8 mouse cellular contexts compared by ENCODE assay signal in the genomic region with DNA sequence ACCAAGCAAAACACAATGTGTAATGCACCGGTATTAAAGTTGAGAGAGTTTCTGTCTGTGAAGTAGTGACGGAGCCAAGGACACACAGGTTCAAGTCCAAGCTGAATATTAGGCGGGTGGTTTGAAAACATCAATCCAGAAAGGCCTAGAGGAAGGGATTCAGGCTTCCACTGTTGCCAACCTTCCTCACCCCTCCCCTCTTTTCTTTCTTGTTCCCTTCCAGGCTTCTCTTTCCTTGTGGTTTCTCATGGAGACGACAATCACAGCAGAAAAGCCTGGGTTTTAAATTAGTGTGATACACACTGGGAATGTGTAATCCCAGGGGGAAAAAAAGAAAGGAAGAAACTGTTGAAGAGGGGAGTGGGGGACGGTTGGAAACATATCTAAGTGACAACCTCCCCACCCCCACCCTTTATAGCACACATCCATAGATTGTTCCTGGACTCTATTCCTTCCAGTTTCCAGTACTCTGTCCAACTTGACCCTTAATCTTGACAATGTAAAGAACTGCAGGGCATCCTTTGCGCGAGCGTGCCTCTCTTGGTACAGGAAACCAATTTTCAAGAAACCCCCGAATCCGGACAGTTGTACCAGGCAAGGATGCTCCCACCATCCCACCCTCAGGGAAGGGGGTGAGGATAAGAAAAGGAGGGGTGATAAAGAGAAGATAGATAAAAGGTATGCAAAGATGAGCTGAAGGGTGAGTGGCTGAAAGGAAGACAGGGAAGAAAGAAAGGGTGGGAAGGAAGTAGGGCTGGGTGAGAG. TPM values are rescaled to one million over a fixed set of nuclear protein-coding genes. Genes with fewer than 3 reads are reported as not detected.
A peak's percentile ranks its signal among the peaks of the same experiment; 100 is the strongest.
DNase-seq lines count a peak whose midpoint lies in the region; ATAC-seq lines count a peak whose summit lies in the region.

No protein-coding gene starts in this region.

- no peak overlapping the region for H3K27ac ChIP-seq in kidney, embryonic 16.5 days (ENCODE audit: low read length)
- peak overlapping the region; percentile 94 for H3K27ac ChIP-seq in midbrain, embryonic 12.5 days (replicated peaks)

- no peak for ATAC-seq in kidney, embryonic 16.5 days (ENCODE audit: low FRiP score, low TSS enrichment)
- peak; percentile 28 for ATAC-seq in midbrain, embryonic 12.5 days (ENCODE audit: low FRiP score, low read depth)

- peak overlapping the region; percentile 55; the same call in 1 of the 2 replicates for H3K4me3 ChIP-seq in kidney, embryonic 16.5 days (ENCODE audit: low read length)
- peak overlapping the region; percentile 64 for H3K4me3 ChIP-seq in midbrain, embryonic 12.5 days

- H3K36me3 ChIP-seq in kidney, embryonic 16.5 days (ENCODE audit: insufficient read depth, low read length) = no peaks in the 10 kb centered on the region
- H3K36me3 ChIP-seq in midbrain, embryonic 12.5 days = no peaks in the 10 kb centered on the region

- no peak for DNase-seq in kidney, adult 9 months
- DNase-seq in cerebellum, postnatal 14 days = peak; percentile 13 to 51
- peak; percentile 11 to 16 for DNase-seq in frontal cortex, postnatal 10 days (ENCODE audit: low spot score in 2 of 2)
- DNase-seq in urinary bladder, postnatal 4 days (ENCODE audit: low spot score in 2 of 2) = no peak
- no peak for DNase-seq in urinary bladder, postnatal 10 days (ENCODE audit: low spot score)
- DNase-seq in kidney, adult 8-10 months = no peak

- H3K9ac ChIP-seq in kidney, embryonic 16.5 days (replicated peaks; ENCODE audit: low read length) = no peak overlapping the region
- peak overlapping the region; percentile 78 for H3K9ac ChIP-seq in midbrain, embryonic 12.5 days (replicated peaks)

- WGBS in kidney, embryonic 16.5 days = 23% methylated on average over 10 of the region's 10 CpGs
- WGBS in midbrain, embryonic 12.5 days = 13% methylated on average over 10 of the region's 10 CpGs

- peaks cover 6% of the 10 kb centered on the region for H3K4me1 ChIP-seq in kidney, embryonic 16.5 days (ENCODE audit: insufficient read depth, low read length)
- peaks cover 26% of the 10 kb centered on the region for H3K4me1 ChIP-seq in midbrain, embryonic 12.5 days

- H3K9me3 ChIP-seq in kidney, embryonic 16.5 days (ENCODE audit: low read length) = no peaks in the 10 kb centered on the region
- no peaks in the 10 kb centered on the region for H3K9me3 ChIP-seq in midbrain, embryonic 12.5 days

- peaks cover 7% of the 10 kb centered on the region; the same call in 1 of the 2 replicates for H3K27me3 ChIP-seq in kidney, embryonic 16.5 days (ENCODE audit: insufficient read depth, low read length)
- no peaks in the 10 kb centered on the region for H3K27me3 ChIP-seq in midbrain, embryonic 12.5 days

- peak overlapping the region; percentile 77 for H3K4me2 ChIP-seq in kidney, embryonic 16.5 days (replicated peaks; ENCODE audit: low read depth, low read length)
- peak overlapping the region; percentile 57 for H3K4me2 ChIP-seq in midbrain, embryonic 12.5 days (replicated peaks)

RNA-seq across cellular contexts. Expression of gene Ctnna2, which starts 0.8 kb away (rescaled TPM):
- 0.82 and 0.91 TPM in 2 replicates for polyA plus RNA-seq in kidney, embryonic 16.5 days (2015; fragmentation: Nextera tagmentation; extraction: Ambion mirVana)
- 77.6 and 82.0 TPM in 2 replicates for polyA plus RNA-seq in midbrain, embryonic 12.5 days (2016; fragmentation: Nextera tagmentation; extraction: Ambion mirVana)

Comparison
In these comparisons a context has a peak if more than half of its experiments do, and no peak if none do; other contexts are left out.
1. DNase-seq: peak in cerebellum, postnatal 14 days (2 of 2) and frontal cortex, postnatal 10 days (2 of 2); none in kidney, adult 9 months (single experiment), urinary bladder, postnatal 4 days (0 of 2), urinary bladder, postnatal 10 days (single experiment) and kidney, adult 8-10 months (0 of 2).
2. RNA of gene Ctnna2, which starts 0.8 kb away (polyA plus RNA-seq): 77.6 to 82.0 TPM in midbrain, embryonic 12.5 days; 0.82 to 0.91 TPM in kidney, embryonic 16.5 days; every median in the first group is over 10 times any median in the second.